Mouse (Mus musculus): ENCODE results near the gene Mybphl.

Mybphl gene

DNA sequence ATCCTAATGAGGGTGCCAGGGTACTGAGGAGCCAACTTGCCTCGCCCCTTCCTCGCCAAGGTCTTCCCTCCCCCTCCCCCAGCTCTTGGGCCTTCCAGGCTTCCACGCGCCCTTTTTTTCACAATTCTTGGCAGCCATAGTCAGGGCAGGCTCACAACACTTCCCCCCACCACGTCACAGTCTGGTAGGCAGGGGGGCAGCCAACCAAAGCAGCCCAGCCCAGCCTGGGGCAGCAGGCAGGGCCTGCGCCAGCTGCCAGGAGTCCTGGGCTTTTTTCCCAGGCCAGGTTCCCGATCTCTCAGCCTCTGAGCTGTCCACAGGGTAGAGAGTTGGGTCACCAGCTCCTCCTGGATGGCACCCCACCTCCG lies 47.0 kb downstream of the Mybphl start:
- peak; percentile 91 to 95 for DNase-seq

DNA sequence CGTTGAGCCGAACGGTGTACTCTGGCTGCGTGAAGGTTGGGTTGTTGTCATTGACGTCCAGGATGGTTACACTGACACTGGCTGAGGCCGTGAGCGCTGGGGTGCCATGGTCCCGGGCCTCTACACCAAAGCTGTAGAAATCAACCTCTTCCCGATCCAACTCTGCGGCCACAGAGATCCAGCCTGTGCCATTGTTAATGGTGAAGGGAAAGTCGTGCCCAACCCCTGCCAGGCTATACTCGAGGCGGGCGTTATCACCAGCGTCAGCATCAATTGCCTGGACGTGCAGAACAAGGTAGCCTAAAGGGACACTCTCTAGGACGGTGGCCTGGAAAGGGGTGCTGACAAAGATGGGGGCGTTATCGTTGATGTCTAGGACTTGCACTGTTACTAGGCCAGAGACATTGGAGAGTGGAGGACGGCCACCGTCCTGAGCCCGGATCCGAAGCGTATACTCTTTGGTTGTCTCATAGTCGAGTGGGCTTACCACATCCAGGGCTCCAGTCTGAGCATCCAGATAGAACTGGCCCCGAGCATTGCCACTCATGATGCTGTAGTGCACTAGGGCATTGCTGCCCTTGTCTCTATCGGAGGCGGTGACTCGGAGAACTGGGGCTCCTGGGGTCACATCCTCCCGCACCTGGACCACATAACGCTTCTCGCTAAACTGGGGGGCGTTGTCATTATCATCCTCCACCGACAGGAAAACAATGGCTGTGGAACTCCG lies 49.1 kb downstream of the Mybphl start:
- DNase-seq = no peak

DNA sequence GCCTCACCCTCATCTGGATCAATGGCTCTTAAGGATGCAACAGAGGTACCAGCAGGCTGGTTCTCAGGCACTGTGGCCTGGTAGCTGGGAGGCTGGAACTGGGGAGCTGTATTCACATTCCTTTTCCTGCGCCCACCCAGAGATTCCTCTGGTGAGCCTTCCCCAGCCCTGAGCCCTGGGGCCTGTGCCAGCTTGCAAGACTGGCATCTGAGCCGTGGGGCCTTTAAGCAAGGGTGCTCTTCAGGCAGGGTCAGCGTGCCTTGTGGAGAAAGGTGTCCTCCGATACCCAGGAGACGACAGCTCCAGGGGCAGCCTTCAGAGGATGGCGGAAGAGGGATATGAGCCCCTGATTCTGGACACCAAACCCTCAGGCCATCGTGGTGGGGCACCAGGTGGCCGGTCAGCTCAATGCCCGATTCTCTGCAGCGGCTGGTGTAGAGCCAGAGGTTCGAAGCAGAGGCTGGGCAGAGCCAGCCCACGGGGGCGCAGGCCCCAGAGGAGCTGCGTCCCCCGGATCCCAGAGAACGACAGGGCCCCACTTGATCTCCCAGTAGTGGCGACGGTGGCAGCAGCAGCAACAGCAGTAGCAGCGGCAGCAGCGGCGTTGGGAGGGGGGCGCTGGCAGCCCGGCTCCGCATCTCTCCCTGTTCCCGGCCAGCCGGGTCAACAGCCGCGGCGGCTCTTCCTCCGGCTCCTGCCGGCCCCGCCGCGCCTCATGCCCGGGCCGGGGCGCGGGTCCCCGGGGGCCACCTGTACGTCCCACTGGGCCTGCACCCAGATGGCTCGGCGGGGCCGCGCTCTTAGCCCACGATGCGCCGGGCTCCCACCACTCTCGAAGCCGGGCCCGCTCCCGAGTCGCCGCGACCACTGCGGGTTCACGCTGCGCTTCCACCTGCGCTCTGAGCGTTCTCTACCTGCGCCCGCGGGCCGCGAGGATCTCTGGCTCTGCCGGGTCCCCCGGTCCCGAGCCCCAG lies 50.4 kb downstream of the Mybphl start, which contains the start of gene Celsr2:
Gene Celsr2, minus strand, starts transcription at position 696 of the 974 bp plus-strand sequence.
- DNase-seq = no peak

DNA sequence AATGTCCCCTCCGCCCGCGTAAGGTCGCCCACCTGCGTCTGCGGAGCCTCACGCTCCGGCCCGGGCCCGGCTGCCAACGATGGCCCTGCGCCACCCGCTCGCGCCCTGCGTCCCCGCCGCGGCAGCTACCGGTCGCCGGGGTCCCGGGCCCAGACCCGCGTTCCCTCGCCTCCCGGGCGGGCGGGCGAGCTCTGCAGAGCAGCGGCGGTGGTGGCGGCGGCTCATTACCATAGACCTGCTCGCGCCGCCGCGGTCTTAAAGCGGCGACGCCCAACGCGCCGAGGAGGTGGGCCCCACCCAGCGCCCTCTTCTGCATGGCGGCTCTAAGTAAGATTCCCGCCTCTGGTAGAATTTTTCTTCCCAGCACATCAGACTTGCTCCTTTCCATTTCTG lies 51.1 kb downstream of the Mybphl start:
- peak; percentile 68 to 75 for DNase-seq

DNA sequence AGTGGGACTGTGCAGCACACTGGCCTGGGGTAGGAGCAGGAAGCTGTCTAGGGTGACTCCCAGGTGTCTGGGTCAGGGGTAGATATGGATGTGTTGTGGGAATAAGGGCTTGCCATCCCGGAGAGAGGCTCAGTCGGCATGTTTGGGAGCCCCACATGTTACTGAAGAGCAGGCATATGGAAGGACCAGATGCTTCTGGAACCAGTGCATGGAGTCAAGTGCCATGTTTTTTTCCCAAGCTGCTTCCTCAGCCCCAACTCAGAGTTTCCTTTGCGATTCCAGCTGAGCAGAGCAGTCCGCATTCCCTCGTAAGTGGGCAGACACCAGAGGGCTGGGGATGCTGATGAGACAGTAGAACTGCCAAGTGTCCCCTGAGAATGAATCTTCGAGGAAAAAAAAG lies 58.3 kb downstream of the Mybphl start:
- no peak for DNase-seq

DNA sequence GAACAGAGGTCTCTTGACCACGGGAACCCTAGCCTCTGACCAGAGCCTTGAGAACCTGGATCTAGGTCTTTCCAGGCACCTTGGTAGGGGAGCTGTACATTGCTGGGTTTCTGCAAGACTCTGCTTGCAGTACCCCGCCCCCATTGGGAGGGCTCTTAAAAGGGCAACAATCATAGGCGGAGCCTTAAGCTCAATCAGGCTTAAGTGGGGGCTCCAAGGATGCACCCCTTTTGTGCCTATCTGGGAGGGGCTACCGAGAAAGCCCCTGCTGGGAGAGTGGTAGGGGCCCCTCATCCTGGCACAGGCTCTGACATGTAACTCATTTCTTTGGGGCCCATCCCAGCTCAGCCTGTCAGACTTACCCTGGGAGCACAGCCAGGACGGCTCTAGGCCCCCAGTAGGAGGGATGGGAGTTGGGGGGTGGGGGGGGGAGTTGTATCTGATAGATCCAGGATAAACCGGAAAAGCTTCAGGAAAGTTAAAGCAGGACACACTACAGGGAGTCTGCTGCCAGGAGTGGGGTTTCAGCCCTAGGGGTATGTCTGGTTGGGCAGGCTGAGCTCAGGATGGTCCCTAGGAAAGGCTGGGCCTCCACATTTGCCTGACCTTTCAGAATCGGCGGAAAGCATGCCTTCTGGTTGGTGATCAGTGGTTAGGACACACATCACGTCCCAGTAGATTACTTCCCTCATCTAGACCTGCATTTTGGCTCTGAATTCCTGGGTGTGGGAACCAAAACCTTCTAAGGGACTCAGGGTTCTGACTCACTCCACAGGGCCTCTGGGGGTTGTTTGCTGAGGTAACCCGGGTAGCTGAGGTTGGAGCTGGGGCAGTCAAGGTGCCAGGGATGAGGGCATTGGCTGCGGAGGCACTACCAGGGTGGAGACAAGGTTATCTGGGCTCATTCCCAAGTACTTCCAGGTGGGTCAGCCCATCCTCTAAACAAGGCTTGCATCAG lies 59.4 kb downstream of the Mybphl start:
- DNase-seq = peak in 1 of 2 experiments; percentile 57

DNA sequence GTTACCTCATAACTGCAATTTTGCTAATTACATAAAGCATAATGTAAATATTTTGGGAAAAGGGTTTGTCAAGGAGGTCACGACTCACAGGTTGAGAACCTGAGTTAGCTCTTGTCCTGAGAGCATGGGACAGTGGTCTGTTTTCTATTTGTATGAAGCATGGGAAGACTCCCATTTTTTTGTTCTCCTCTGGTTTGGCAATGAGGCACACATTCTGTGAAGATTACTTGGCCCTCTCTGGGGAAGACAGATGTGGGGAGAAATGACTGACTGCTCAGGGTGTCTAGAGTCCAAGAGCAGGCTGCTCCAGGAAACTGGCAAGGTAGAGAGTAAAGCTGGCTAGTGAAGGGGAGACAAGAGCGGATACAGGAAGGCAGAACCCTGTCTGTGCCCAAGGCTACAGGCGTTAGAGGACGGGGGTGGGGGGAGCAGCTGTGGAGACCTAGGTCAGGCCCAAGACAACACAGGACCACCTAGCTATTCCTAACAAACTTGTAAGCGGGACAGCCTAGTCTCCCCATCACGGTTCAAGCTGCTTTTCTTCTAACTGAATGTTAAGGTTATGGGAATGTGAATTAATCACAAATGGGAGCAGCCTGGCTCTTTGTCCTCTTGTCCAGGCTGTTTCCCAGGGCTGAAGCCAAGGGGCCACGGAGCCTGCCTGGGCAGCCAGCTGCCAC lies 60.4 kb downstream of the Mybphl start:
- DNase-seq = no peak

DNA sequence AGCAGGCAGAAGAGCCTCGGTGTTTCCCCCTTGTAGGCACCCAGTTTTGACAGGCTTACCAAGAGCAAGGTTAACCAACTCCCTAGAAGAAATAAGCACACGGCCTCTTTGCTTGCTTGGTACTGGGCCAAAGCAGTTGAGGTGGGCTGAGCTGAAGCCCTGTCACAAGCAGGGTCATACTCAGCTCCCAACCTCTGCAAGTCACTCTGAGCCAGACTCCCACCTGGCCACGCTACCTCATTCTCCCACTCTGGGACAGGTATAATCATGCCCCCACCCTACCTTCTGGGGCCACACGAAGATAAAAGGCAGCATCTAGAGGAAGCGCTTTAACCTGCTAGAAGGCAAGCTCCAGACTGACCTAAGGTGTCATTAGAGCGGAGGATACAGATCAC lies 60.9 kb downstream of the Mybphl start:
- DNase-seq = no peak
